Mouse (Mus musculus): Measurements from ENCODE around the gene Cbx8. TPM values are rescaled to one million over a fixed set of nuclear protein-coding genes. Genes with fewer than 3 reads are reported as not detected.

Cbx8 gene
- total and polyA plus RNA-seq, 2 experiments from 2014 or later, result 5.3 to 21.9 TPM

GRCm38 (mm10) chr11:119086144-119086971 lies 45.6 kb upstream of the Cbx8 start, which contains the start of gene Cbx4:
Gene Cbx4, minus strand, starts transcription at chr11:119086221.
- Histone ChIP-seq H3K27ac (ENCODE audit: low read depth, low read length) (peak within 1 kb of the TSS; percentile 99), H3K27me3 (ENCODE audit: insufficient read depth, low read length) (peaks cover 27% of the 10 kb centered on the region), H3K4me3 (ENCODE audit: low read depth, low read length) (peak within 1 kb of the TSS; percentile 85), H3K4me2 (ENCODE audit: low read depth) (peak within 1 kb of the TSS; percentile 92), H3K4me1 (ENCODE audit: insufficient read depth) (peaks cover 30% of the 10 kb centered on the region), H3K9me3 (ENCODE audit: low read length) (no peaks in the 10 kb centered on the region), H3K36me3 (ENCODE audit: insufficient read depth) (peaks cover 6% of the 10 kb centered on the region; the same call in 1 of the 2 replicates), H3K9ac (peak within 1 kb of the TSS; percentile 86)
- peak; percentile 91 for ATAC-seq
- 1% methylated on average over 54 of the region's 67 CpGs for WGBS
- peak; percentile 97 for DNase-seq
- peak; percentile 51 for TF ChIP-seq CTCF (IDR thresholded peaks at IDR 0.05; ENCODE audit: low read depth)

- 0% methylated on average over 53 of the region's 66 CpGs for WGBS
- peak; percentile 81 for DNase-seq
- Histone ChIP-seq H3K9me3 (ENCODE audit: low read length) (no peaks in the 10 kb centered on the region), H3K9ac (peak overlapping the region; percentile 86), H3K4me3 (ENCODE audit: low read depth, low read length) (peak overlapping the region; percentile 85), H3K27ac (ENCODE audit: low read depth, low read length) (peak overlapping the region; percentile 99), H3K4me2 (ENCODE audit: low read depth) (peak overlapping the region; percentile 92), H3K4me1 (ENCODE audit: insufficient read depth) (peaks cover 30% of the 10 kb centered on the region), H3K27me3 (ENCODE audit: insufficient read depth, low read length) (peaks cover 27% of the 10 kb centered on the region), H3K36me3 (ENCODE audit: insufficient read depth) (peaks cover 14% of the 10 kb centered on the region)
- peak; percentile 4; the same call in 1 of the 2 replicates for TF ChIP-seq CTCF (IDR thresholded peaks at IDR 0.05; ENCODE audit: low read depth)
- ATAC-seq, result peak; percentile 67
Observed at GRCm38 (mm10) chr11:119085279-119086062, 44.7 kb upstream of the Cbx8 start.

- under 1% methylated on average over 18 of the region's 18 CpGs for WGBS
- peak overlapping the region; percentile 85 for H3K4me3 ChIP-seq (ENCODE audit: low read depth, low read length)
- DNase-seq (peak; percentile 80), ATAC-seq (peak; percentile 3; the same call in 1 of the 2 replicates)
- H3K36me3 ChIP-seq (ENCODE audit: insufficient read depth), result peaks cover 17% of the 10 kb centered on the region
- peak overlapping the region; percentile 92 for H3K4me2 ChIP-seq (ENCODE audit: low read depth)
- H3K9me3 ChIP-seq (ENCODE audit: low read length), result no peaks in the 10 kb centered on the region
- peaks cover 27% of the 10 kb centered on the region for H3K27me3 ChIP-seq (ENCODE audit: insufficient read depth, low read length)
- no peak; the same call in none of the 2 replicates for TF ChIP-seq CTCF (IDR thresholded peaks at IDR 0.05; ENCODE audit: low read depth)
- H3K27ac ChIP-seq (ENCODE audit: low read depth, low read length), result peak overlapping the region; percentile 99
- H3K9ac ChIP-seq, result peak overlapping the region; percentile 86
- peaks cover 28% of the 10 kb centered on the region for H3K4me1 ChIP-seq (ENCODE audit: insufficient read depth)
Observed at GRCm38 (mm10) chr11:119084446-119085278, 43.9 kb upstream of the Cbx8 start.

- peak; percentile 31 for TF ChIP-seq CTCF (IDR thresholded peaks at IDR 0.05; ENCODE audit: low read depth)
- H3K9me3 ChIP-seq (ENCODE audit: low read length), result no peaks in the 10 kb centered on the region
- H3K4me3 ChIP-seq (ENCODE audit: low read depth, low read length), result peak overlapping the region; percentile 85
- H3K27me3 ChIP-seq (ENCODE audit: insufficient read depth, low read length), result peaks cover 21% of the 10 kb centered on the region
- 4% methylated on average over 28 of the region's 28 CpGs for whole genome bisulfite sequencing
- H3K36me3 ChIP-seq (ENCODE audit: insufficient read depth), result peaks cover 17% of the 10 kb centered on the region
- H3K27ac ChIP-seq (ENCODE audit: low read depth, low read length), result peak overlapping the region; percentile 99
- ATAC-seq, result no peak
- peak; percentile 30 for DNase-seq
- peaks cover 34% of the 10 kb centered on the region for H3K4me1 ChIP-seq (ENCODE audit: insufficient read depth)
- peak overlapping the region; percentile 92 for H3K4me2 ChIP-seq (ENCODE audit: low read depth)
- peak overlapping the region; percentile 86 for H3K9ac ChIP-seq
Observed at GRCm38 (mm10) chr11:119083724-119084445, 43.1 kb upstream of the Cbx8 start.

GRCm38 (mm10) chr11:119082638-119083599 lies 42.1 kb upstream of the Cbx8 start:
- ATAC-seq (no peak), DNase-seq (no peak)
- peak overlapping the region; percentile 92 for H3K4me2 ChIP-seq (ENCODE audit: low read depth)
- H3K4me1 ChIP-seq (ENCODE audit: insufficient read depth), result peaks cover 39% of the 10 kb centered on the region
- H3K27me3 ChIP-seq (ENCODE audit: insufficient read depth, low read length), result peaks cover 12% of the 10 kb centered on the region
- H3K27ac ChIP-seq (ENCODE audit: low read depth, low read length), result no peak overlapping the region
- peaks cover 20% of the 10 kb centered on the region for H3K36me3 ChIP-seq (ENCODE audit: insufficient read depth)
- peak overlapping the region; percentile 86; the same call in 1 of the 2 replicates for H3K9ac ChIP-seq
- H3K9me3 ChIP-seq (ENCODE audit: low read length), result no peaks in the 10 kb centered on the region
- no peak for TF ChIP-seq CTCF (IDR thresholded peaks at IDR 0.05; ENCODE audit: low read depth)
- H3K4me3 ChIP-seq (ENCODE audit: low read depth, low read length), result peak overlapping the region; percentile 85
- WGBS, result 20% methylated on average over 20 of the region's 20 CpGs

Data from forebrain, postnatal 0 days (tissue).